Mouse (Mus musculus) liver, adult 2 months (tissue): ENCODE measurements around the gene Terb2.

ENCODE experiments used
- CTCF ChIP-seq: fragments of 200-500 bp; IDR thresholded peaks from 2 replicates; pipeline ENCODE4 v1.5.1; 2011; ENCODE audit warnings: low read depth, low read length, control low read depth
- POLR2A ChIP-seq: fragments of 200-500 bp; IDR thresholded peaks from 2 replicates; pipeline ENCODE4 v1.6.1; 2011; ENCODE audit warnings: low read length, control low read depth; ENCODE audit not compliant: insufficient read depth; ENCODE audit errors: extremely low read depth

- TF ChIP-seq POLR2A (no peak), CTCF (no peak)
Measured at GRCm38 (mm10) chr2:122145756-122146155, 40.3 kb upstream of the Terb2 start.
